Mouse (Mus musculus) liver, postnatal 0 days (tissue): ENCODE results near the gene Gprc5b. TPM values are rescaled to one million over a fixed set of nuclear protein-coding genes. Genes with fewer than 3 reads are reported as not detected.

Experiments used
- ATAC-seq: fragments of 200-750 bp; cut with Nextera tagmentation; 2 replicates; pipeline ENCODE4 v1.8.0; 2017; ENCODE audit warnings: mild to moderate bottlenecking, moderate library complexity
- DNase-seq: peaks from one replicate; pipeline ENCODE4 v3.0.0-alpha.2; 2016
- H3K27ac ChIP-seq: fragments of 300-500 bp; sonication (generic); 2 replicates; pipeline ENCODE4 v1.5.1; 2014; ENCODE audit warnings: antibody characterized with exemption, moderate library complexity, mild to moderate bottlenecking, low read depth
- H3K27me3 ChIP-seq: fragments of 300-500 bp; sonication (generic); 2 replicates; pipeline ENCODE4 v1.6.1; 2014; ENCODE audit warnings: low read length, control low read depth, mixed read lengths; ENCODE audit not compliant: insufficient read depth
- H3K36me3 ChIP-seq: fragments of 300-500 bp; sonication (generic); replicated peaks from 2 replicates; pipeline ENCODE4 v1.6.1; 2014; ENCODE audit warnings: mild to moderate bottlenecking, control low read depth, low read length, moderate library complexity, mixed read lengths; ENCODE audit not compliant: insufficient read depth
- H3K4me1 ChIP-seq: fragments of 300-500 bp; sonication (generic); 2 replicates; pipeline ENCODE4 v1.6.1; 2014; ENCODE audit warnings: antibody characterized with exemption, mild to moderate bottlenecking, control low read depth; ENCODE audit not compliant: insufficient read depth
- H3K4me2 ChIP-seq: fragments of 300-500 bp; sonication (generic); 2 replicates; pipeline ENCODE4 v1.6.1; 2014; ENCODE audit warnings: low read depth, mild to moderate bottlenecking, low read length, moderate library complexity, mixed read lengths
- H3K4me3 ChIP-seq: fragments of 300-500 bp; sonication (generic); 2 replicates; pipeline ENCODE4 v1.5.1; 2014; ENCODE audit warnings: low read depth, low read length
- H3K9ac ChIP-seq: fragments of 300-500 bp; sonication (generic); replicated peaks from 2 replicates; pipeline ENCODE4 v1.6.1; 2014; ENCODE audit warnings: mild to moderate bottlenecking, moderate library complexity
- H3K9me3 ChIP-seq: fragments of 300-500 bp; sonication (generic); 2 replicates; pipeline ENCODE4 v1.6.1; 2016; ENCODE audit warnings: mild to moderate bottlenecking, control low read depth, low read length, mixed read lengths
- CTCF ChIP-seq: sonication (generic); IDR thresholded peaks from 2 replicates; pipeline ENCODE4 v1.5.1; 2016; ENCODE audit warnings: antibody characterized with exemption, low read depth
- EP300 ChIP-seq: IDR thresholded peaks from 2 replicates; pipeline ENCODE4 v1.6.1; 2016; ENCODE audit warnings: antibody characterized with exemption, low read depth, mild to moderate bottlenecking
- WGBS: fragments of 180-500 bp; shearing (Covaris S2); extraction: QIAGEN DNeasy Blood & Tissue Kit; methylation state at CpG from one replicate; pipeline ENCODE4 v1.1.7; 2014; ENCODE audit not compliant: insufficient replicate concordance; 5-methylcytosine and 5-hydroxymethylcytosine counted together
- polyA plus RNA-seq: library from polyadenylated mRNA; unstranded; fragments of >200 nt; fragmentation: Nextera tagmentation; extraction: Ambion mirVana; gene quantifications from 2 replicates; pipeline ENCODE4 v1.2.1, GENCODE M21; 2015

Gprc5b gene
- polyA plus RNA-seq, 1 experiment from 2014 or later = 0.20 TPM

- Histone ChIP-seq H3K9me3 (no peaks in the 10 kb centered on the region), H3K27me3 (no peaks in the 10 kb centered on the region), H3K4me3 (no peak overlapping the region), H3K4me2 (no peak overlapping the region), H3K27ac (no peak overlapping the region), H3K4me1 (no peaks in the 10 kb centered on the region), H3K9ac (no peak overlapping the region), H3K36me3 (no peaks in the 10 kb centered on the region)
- ATAC-seq (no peak), DNase-seq (no peak)
- 65% methylated on average over 8 of the region's 8 CpGs for WGBS
- TF ChIP-seq EP300 = no peak
- no peak for TF ChIP-seq CTCF
These were observed 66.1 kb downstream of the Gprc5b start for GRCm38 (mm10) chr7:118928916-118929315.

GRCm38 (mm10) chr7:118928316-118928715 is 66.7 kb downstream of the Gprc5b start:
- Histone ChIP-seq H3K36me3 (no peaks in the 10 kb centered on the region), H3K4me1 (no peaks in the 10 kb centered on the region), H3K27me3 (no peaks in the 10 kb centered on the region), H3K4me2 (no peak overlapping the region), H3K4me3 (no peak overlapping the region), H3K9ac (no peak overlapping the region), H3K9me3 (no peaks in the 10 kb centered on the region), H3K27ac (no peak overlapping the region)
- no peak for ATAC-seq
- 86% methylated on average over 3 of the region's 3 CpGs for WGBS
- no peak for TF ChIP-seq EP300
- TF ChIP-seq CTCF = no peak
- DNase-seq = no peak

GRCm38 (mm10) chr7:118927279-118927678 is 67.7 kb downstream of the Gprc5b start:
- Histone ChIP-seq H3K9me3 (no peaks in the 10 kb centered on the region), H3K27me3 (no peaks in the 10 kb centered on the region), H3K27ac (no peak overlapping the region), H3K36me3 (no peaks in the 10 kb centered on the region), H3K4me3 (no peak overlapping the region), H3K9ac (no peak overlapping the region), H3K4me2 (no peak overlapping the region), H3K4me1 (no peaks in the 10 kb centered on the region)
- WGBS = 75% methylated on average over 2 of the region's 2 CpGs
- TF ChIP-seq CTCF (no peak), EP300 (no peak)
- DNase-seq (no peak), ATAC-seq (no peak)

- no peak overlapping the region for H3K4me3 ChIP-seq
- no peaks in the 10 kb centered on the region for H3K4me1 ChIP-seq
- H3K4me2 ChIP-seq = no peak overlapping the region
- H3K27me3 ChIP-seq = no peaks in the 10 kb centered on the region
- ATAC-seq = no peak
- no peaks in the 10 kb centered on the region for H3K36me3 ChIP-seq
- no peak overlapping the region for H3K27ac ChIP-seq
- no peak for TF ChIP-seq CTCF
- TF ChIP-seq EP300 = no peak
- no peaks in the 10 kb centered on the region for H3K9me3 ChIP-seq
- no peak overlapping the region for H3K9ac ChIP-seq
- no peak for DNase-seq
- WGBS = 83% methylated on average over 6 of the region's 6 CpGs
These were observed 68.3 kb downstream of the Gprc5b start for GRCm38 (mm10) chr7:118926516-118927260.

- H3K9me3 ChIP-seq = no peaks in the 10 kb centered on the region
- WGBS = 63% methylated on average over 3 of the region's 3 CpGs
- H3K36me3 ChIP-seq = no peaks in the 10 kb centered on the region
- H3K27ac ChIP-seq = no peak overlapping the region
- no peak overlapping the region for H3K9ac ChIP-seq
- no peaks in the 10 kb centered on the region for H3K27me3 ChIP-seq
- H3K4me1 ChIP-seq = no peaks in the 10 kb centered on the region
- H3K4me2 ChIP-seq = no peak overlapping the region
- ATAC-seq (no peak), DNase-seq (no peak)
- no peak for TF ChIP-seq EP300
- TF ChIP-seq CTCF = no peak
- no peak overlapping the region for H3K4me3 ChIP-seq
These were observed 69.5 kb downstream of the Gprc5b start for GRCm38 (mm10) chr7:118925547-118925946.

GRCm38 (mm10) chr7:118922441-118923202 is 72.4 kb downstream of the Gprc5b start:
- no peak overlapping the region for H3K4me3 ChIP-seq
- no peaks in the 10 kb centered on the region for H3K9me3 ChIP-seq
- 41% methylated on average over 4 of the region's 4 CpGs for WGBS
- no peaks in the 10 kb centered on the region for H3K4me1 ChIP-seq
- TF ChIP-seq CTCF (no peak), EP300 (no peak)
- no peak for DNase-seq
- H3K36me3 ChIP-seq = no peaks in the 10 kb centered on the region
- H3K9ac ChIP-seq = no peak overlapping the region
- no peaks in the 10 kb centered on the region for H3K27me3 ChIP-seq
- no peak overlapping the region for H3K4me2 ChIP-seq
- H3K27ac ChIP-seq = no peak overlapping the region
- 0 out of 2 replicates have a peak, but pooled peaks have one; percentile 13 for ATAC-seq

Other genes starting within 250 kb of the Gprc5b start
- 0.27 and 0.39 TPM in 2 replicates for gene Iqck, start 139.5 kb downstream of the Gprc5b start, polyA plus RNA-seq
- gene Knop1, start 139.0 kb downstream of the Gprc5b start, polyA plus RNA-seq = 29.9 and 31.5 TPM in 2 replicates
- not detected in 2 replicates for gene Gpr139, start 189.4 kb upstream of the Gprc5b start, polyA plus RNA-seq